Comparison of ENCODE assay signal across 16 mouse cellular contexts in genomic region chr16:6640330-6640729, GRCm38 (mm10).
"Had no signal": no experiment of that assay in that cellular context is flagged by ENCODE, and none has a peak within 500 bp of the region (broad histone marks: within the 10 kb centered on the region; RNA-seq: fewer than 3 reads in every experiment).

No protein-coding gene starts in this region.

- DNase-seq: left cerebral cortex, postnatal 4 days; liver; liver, embryonic 13.5 days; liver, postnatal 0 days; lung, adult 18-20 months; lung, adult 2 months; lung, embryonic 14.5 days; lung, postnatal 10 days; lung, postnatal 14 days; lung, postnatal 36 days; lung, postnatal 4 days had no signal

- ATAC-seq: liver, embryonic 12.5 days; liver, postnatal 0 days; lung, postnatal 0 days; midbrain, embryonic 13.5 days; midbrain, embryonic 15.5 days; midbrain, embryonic 16.5 days had no signal
